14 mouse cellular contexts compared by ENCODE assay signal in genomic region chr6:144111561-144111960, GRCm38 (mm10).
"Had no signal": no experiment of that assay in that cellular context is flagged by ENCODE, and none has a peak within 500 bp of the region (broad histone marks: within the 10 kb centered on the region; RNA-seq: fewer than 3 reads in every experiment).

No protein-coding gene starts in this region.

- H3K4me3 ChIP-seq: layer of hippocampus, adult 2 months; limb, embryonic 15.5 days; liver, embryonic 12.5 days; midbrain, embryonic 10.5 days; myocyte; neural tube, embryonic 15.5 days had no signal

- H3K27ac ChIP-seq: layer of hippocampus, adult 2 months; limb, embryonic 15.5 days; liver, embryonic 12.5 days; midbrain, embryonic 10.5 days; neural tube, embryonic 15.5 days had no signal

- ATAC-seq: liver, embryonic 12.5 days had no signal

- DNase-seq: kidney, postnatal 10 days; kidney, postnatal 4 days; lung, embryonic 14.5 days; lung, postnatal 10 days; lung, postnatal 4 days; right cerebral cortex, adult 18-20 months; right cerebral cortex, postnatal 25 days; thymus, postnatal 4 days had no signal

- H3K9ac ChIP-seq: limb, embryonic 15.5 days; liver, embryonic 12.5 days; lung, embryonic 14.5 days; neural tube, embryonic 15.5 days had no signal

- H3K4me2 ChIP-seq: limb, embryonic 15.5 days; liver, embryonic 12.5 days; lung, embryonic 14.5 days; neural tube, embryonic 15.5 days had no signal

- H3K4me1 ChIP-seq: limb, embryonic 15.5 days; liver, embryonic 12.5 days had no signal

- H3K27me3 ChIP-seq: limb, embryonic 15.5 days; liver, embryonic 12.5 days; neural tube, embryonic 15.5 days had no signal

- H3K36me3 ChIP-seq: liver, embryonic 12.5 days; midbrain, embryonic 10.5 days; neural tube, embryonic 15.5 days had no signal

- H3K9me3 ChIP-seq: limb, embryonic 15.5 days; liver, embryonic 12.5 days; midbrain, embryonic 10.5 days; neural tube, embryonic 15.5 days had no signal
